Mouse (Mus musculus) ES-E14 (cell line): ENCODE measurements around the gene Adgrv1.

Experiments
- CHD2 ChIP-seq: IDR thresholded peaks from 2 replicates; pipeline ENCODE4 v1.6.1; 2014; ENCODE audit warnings: mild to moderate bottlenecking, low read depth, low read length, inconsistent platforms
- HCFC1 ChIP-seq: IDR thresholded peaks from 2 replicates; pipeline ENCODE4 v1.6.1; 2012; ENCODE audit warnings: low read length, inconsistent platforms, borderline replicate concordance; ENCODE audit not compliant: insufficient read depth
- MAFK ChIP-seq: IDR thresholded peaks from 2 replicates; pipeline ENCODE4 v1.6.1; 2014; ENCODE audit warnings: mild to moderate bottlenecking, low read depth, low read length, inconsistent platforms; ENCODE audit not compliant: insufficient read depth
- ZC3H11A ChIP-seq: IDR thresholded peaks from 2 replicates; pipeline ENCODE4 v1.6.1; 2012; ENCODE audit warnings: low read depth, mild to moderate bottlenecking, inconsistent platforms, low read length, borderline replicate concordance
- ZNF384 ChIP-seq: IDR thresholded peaks from 2 replicates; pipeline ENCODE4 v1.6.1; 2012; ENCODE audit warnings: low read depth, low read length, inconsistent platforms

DNA sequence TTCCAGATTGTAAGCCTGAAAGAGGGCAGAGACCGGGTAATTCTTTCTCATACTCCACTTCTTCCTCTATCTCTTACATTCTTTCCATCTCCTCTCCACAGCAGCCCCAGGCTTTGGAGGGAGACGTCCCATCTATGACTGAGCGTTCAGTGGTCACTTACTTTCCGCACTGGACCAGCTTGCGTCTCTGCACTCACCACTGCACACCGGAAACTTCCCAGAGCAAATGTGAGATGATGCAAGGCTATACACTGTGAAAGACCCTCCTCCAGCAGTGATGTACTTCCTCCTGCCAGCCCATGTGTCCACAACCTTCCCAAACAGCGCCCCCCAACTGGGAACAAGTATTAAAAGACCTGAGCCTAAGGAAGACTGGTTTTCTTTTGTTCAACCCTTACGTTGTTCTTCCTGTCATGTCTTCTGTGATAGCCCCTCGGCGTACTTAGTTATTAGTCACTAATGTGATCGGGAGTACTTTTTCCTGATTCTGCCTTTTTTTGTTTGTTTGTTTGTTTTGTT is 11.2 kb upstream of the Adgrv1 start:
- TF ChIP-seq ZC3H11A (no peak), MAFK (no peak), CHD2 (no peak), HCFC1 (no peak), ZNF384 (no peak)
